Mouse (Mus musculus) small intestine, adult 2 months (tissue): ENCODE measurements around the gene Tubb4b.

Experiments
- CTCF ChIP-seq: fragments of 200-500 bp; IDR thresholded peaks from 2 replicates; pipeline ENCODE4 v1.5.1; 2012; ENCODE audit warnings: low read depth, mild to moderate bottlenecking, control low read depth, inconsistent platforms, low read length, moderate library complexity, mixed read lengths; ENCODE audit not compliant: insufficient replicate concordance, insufficient read length; ENCODE audit errors: extremely low read depth
- POLR2A ChIP-seq: fragments of 200-500 bp; IDR thresholded peaks from 2 replicates; pipeline ENCODE4 v1.6.1; 2012; ENCODE audit warnings: low read depth, mild to moderate bottlenecking, control low read depth, inconsistent platforms, low read length, moderate library complexity

DNA sequence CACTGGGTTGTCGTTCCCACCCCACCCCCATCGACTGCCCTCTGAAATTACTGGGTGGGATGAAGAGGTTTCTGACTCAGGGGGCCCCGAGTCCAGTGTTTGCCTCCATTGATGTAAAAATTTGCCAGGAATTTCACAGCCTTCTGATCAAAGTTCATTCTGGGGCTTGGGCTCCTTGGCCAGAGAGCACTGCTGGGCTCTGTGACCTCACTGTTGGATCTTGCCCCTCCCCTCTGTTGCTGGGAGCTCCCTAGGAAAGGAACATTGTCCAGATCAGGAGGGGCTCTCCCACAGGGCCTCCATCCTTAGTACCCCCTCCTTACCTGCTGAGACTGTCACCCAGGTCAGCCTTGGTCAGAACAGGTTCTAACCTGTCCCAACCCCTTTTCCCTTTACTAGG, 10.1 kb downstream of the Tubb4b start, which contains the start of gene Stpg3:
- TF ChIP-seq POLR2A (no peak), CTCF (no peak)
